Mouse (Mus musculus): ENCODE results near the gene Tead3.

DNA sequence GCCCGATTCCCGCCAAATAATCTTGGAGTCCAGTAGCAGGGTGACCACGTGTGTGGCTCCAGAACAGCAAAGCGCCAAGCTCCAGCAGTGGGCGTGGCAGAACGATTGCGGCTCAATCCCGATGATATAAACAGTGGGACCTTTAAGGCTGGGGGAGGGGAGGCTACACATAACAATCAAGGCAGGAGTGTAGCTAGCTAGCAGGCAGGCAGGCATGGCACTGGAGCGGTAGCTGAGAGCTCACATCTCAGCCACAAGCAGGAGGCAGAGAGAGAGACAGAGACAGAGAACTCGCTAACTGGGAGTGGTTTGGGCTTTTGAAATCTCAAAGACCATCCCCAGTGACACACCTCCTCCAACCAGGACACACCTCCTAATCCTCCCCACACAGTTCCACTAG, 45.4 kb downstream of the Tead3 start:
- TF ChIP-seq USF1 (IDR thresholded peaks at IDR 0.05; ENCODE audit: low read depth) (no peak), MAX (IDR thresholded peaks at IDR 0.05) (no peak), FOSL1 (IDR thresholded peaks at IDR 0.05; ENCODE audit: insufficient read depth, low read length, poor library complexity, severe bottlenecking) (no peak), CTCF (IDR thresholded peaks at IDR 0.05; ENCODE audit: control insufficient read depth, insufficient read depth, insufficient read length) (no peak)

All from C2C12 (cell line).